Mouse (Mus musculus): Measurements from ENCODE around the gene Gm11127. TPM values are rescaled to one million over a fixed set of nuclear protein-coding genes. Genes with fewer than 3 reads are reported as not detected.
"Not testable (repeated sequence)": the region's sequence is repeated elsewhere in the genome, so short reads cannot be mapped to it uniquely, and the experiment has no call there.

The Gm11127 gene
- total RNA-seq (2021) = 1 to 10 TPM; 1.3 to 2.4 TPM
- long read RNA-seq, experiment 1, partial matches to known transcripts = 0 of 1 reads
- long read RNA-seq, experiment 1, other reads (novel, unspliced or antisense) = 1 of 1 reads
- long read RNA-seq, experiment 2 = 0 reads

DNA sequence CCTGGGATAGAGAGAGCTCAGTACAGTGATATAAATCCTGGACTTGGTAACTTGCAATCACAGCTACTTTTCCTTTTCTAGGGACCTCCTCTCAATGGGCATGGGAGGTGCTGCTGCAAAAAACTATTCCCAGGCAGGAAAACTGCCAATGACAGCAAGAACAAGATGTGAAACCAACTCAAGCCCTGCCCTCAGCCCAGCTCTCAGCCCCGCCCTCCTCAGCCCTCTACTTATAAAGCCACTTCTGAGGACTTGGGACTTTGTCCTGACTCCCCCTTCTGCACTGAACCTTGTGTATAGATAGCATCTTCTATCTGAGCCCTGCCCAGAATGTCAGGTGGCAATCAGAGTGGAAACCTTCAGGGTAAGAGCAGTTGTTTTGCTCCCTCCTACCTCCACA is at the start of gene Gm11127:
TSS of gene Gm11127 (minus strand) at position 10 of the 400 bp plus-strand sequence.
- DNase-seq = not testable (repeated sequence)

DNA sequence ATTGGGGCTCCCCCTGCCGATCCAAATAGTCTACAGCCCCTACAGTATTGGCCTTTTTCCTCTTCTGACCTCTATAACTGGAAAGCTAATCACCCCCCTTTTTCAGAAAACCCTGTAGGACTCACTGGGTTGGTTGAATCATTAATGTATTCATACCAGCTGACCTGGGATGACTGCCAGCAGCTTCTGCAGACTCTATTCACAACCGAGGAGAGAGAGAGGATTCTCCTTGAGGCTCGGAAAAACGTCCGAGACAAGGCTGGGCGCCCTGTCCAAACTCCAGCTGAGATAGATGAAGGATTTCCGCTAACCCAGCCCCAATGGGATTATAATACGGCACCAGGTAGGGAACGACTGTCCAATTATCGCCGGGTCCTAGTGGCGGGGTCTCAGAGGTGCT is 43.9 kb upstream of the Gm11127 start:
- DNase-seq = not testable (repeated sequence)

- not testable (repeated sequence) for DNase-seq
Measured at GRCm38 (mm10) chr17:36099603-36100002, 41.4 kb upstream of the Gm11127 start.

GRCm38 (mm10) chr17:36093936-36094335 is 35.8 kb upstream of the Gm11127 start:
- DNase-seq = no peak

DNA sequence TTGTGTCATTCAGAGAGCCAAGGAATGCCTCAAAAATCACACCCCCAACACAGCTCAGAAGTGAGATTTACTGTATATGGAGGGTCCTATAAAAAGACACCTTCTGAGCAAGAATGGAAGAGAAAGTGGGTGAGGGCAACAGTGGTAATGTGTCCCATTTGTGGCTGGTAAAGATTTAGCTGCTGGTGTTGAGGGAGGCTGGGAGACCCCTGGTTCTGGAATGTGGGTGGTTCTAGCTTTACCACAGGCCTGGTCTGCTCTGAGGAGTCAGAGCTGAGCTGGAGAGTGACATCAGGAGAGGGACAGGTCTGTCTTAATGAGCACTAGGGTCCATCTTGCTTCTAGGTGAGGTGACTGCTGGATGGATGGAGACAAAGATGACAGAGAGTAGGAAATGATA is 34.3 kb upstream of the Gm11127 start:
- DNase-seq = not testable (repeated sequence)

DNA sequence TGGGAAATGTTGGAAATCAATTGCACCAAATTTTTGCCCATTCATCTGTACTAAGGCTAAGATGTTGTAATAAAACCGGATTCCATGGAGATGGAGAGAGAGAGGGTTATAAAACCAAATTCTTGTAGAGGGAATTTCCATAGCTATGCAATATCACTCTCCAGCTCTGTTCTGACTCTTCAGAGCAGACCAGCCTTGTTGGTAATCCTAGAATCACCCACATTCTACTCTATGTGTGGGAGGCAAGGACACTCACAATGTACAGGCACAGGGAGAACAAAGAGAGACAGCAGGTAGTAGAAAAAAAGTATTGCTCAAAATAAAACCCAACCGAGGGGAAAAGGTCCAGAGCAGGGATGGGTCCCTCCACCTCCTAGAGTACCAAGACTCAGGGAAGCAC is 33.8 kb upstream of the Gm11127 start:
- not testable (repeated sequence) for DNase-seq

- DNase-seq = not testable (repeated sequence)
Measured at GRCm38 (mm10) chr17:36085976-36086375, 27.8 kb upstream of the Gm11127 start.

- DNase-seq = no peak
Measured at GRCm38 (mm10) chr17:36083870-36084451, 25.8 kb upstream of the Gm11127 start.

- DNase-seq = no peak
Measured at GRCm38 (mm10) chr17:36083266-36083869, 25.2 kb upstream of the Gm11127 start.

GRCm38 (mm10) chr17:36082519-36083232 is 24.5 kb upstream of the Gm11127 start:
- not testable (repeated sequence) for DNase-seq

- not testable (repeated sequence) for DNase-seq
Measured at GRCm38 (mm10) chr17:36081901-36082300, 23.7 kb upstream of the Gm11127 start.

DNA sequence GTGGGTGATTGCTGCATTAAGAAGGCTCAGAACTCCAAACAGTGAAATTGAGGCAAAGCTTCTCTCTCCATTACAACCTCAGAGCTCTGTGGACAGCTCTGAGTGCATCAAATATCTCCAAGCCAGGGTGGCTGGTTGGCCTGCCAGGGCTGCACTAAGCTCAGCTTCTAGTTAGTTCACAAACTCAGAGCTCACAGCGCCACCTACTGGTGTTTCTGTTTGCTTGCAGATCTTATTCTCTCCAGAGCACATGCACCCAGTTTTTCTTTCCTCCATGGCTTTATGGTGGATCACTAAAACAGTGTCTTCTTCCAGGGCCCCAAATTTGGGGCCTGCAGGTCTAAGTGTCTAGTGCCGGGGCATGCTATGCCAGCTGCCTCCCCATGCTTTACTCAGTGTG is 2.7 kb upstream of the Gm11127 start:
- peak; percentile 63 for DNase-seq

DNA sequence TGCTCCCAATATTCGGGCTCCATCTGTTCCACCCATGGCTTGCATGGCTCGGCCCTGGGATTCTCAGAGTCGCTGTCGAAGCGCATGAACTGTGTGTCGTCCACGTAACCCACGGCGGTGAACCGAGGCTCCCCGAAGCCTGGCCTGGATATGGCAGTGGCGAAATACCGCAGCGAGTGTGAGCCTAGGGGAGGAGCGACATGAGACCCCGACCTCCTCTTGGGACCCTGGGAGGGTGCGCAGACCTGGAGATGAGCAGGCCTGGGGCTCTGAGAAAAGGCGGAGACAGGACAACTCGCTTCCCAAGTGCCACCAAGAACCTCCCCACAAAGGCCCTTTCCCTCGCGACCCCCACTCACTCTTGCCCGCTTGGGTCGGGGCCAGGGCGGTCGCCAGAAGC is 244 bp downstream of the Gm11127 start:
- DNase-seq = not testable (repeated sequence)

DNA sequence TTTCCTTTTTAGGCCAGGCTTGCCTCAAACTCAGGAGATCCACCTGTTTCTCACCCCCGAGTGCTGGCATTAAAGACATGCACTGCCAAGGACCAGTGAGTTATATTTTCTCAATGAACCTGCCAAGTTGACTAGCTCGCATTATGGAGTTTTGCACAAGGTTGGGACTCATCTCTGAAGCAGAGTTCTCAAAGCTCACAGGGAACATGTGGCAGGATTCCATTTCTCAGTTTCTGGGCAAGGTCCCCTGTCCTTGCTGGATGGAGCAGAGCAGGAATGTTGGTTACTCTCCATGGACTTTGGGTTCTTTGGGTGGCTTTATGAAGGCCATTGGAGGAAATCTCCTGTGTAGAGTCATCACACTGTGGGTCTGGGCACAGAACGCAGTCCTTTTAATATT is 14.9 kb downstream of the Gm11127 start:
- no peak for DNase-seq

GRCm38 (mm10) chr17:36042610-36043169 is 15.5 kb downstream of the Gm11127 start, which contains the start of the genes H2-T22 and Gm6034:
TSS of gene H2-T22 (minus strand) at chr17:36042747.
TSS of gene Gm6034 (plus strand) at chr17:36042961.
- peak; percentile 71 for DNase-seq

- not testable (repeated sequence) for DNase-seq
Measured at GRCm38 (mm10) chr17:36042055-36042454, 16.1 kb downstream of the Gm11127 start.

GRCm38 (mm10) chr17:36040604-36041003 is 17.6 kb downstream of the Gm11127 start:
- DNase-seq = not testable (repeated sequence)

DNA sequence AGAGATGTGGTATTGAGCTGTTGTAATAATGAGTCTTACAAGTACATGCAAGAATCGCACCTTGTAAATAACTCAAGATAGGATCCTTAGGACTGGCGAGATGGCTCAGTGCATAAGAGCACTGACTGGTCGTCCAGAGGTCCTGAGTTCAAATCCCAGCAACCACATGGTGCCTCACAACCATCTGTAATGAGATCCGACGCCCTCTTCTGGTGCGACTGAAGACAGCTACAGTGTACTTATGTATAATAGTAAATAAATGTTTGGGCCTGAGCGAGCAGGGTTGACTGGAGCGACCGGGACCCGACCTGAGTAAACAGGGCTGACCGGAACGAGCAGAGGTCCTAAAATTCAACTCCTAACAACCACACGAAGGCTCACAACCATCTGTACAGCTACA is 22.0 kb downstream of the Gm11127 start:
- not testable (repeated sequence) for DNase-seq

DNA sequence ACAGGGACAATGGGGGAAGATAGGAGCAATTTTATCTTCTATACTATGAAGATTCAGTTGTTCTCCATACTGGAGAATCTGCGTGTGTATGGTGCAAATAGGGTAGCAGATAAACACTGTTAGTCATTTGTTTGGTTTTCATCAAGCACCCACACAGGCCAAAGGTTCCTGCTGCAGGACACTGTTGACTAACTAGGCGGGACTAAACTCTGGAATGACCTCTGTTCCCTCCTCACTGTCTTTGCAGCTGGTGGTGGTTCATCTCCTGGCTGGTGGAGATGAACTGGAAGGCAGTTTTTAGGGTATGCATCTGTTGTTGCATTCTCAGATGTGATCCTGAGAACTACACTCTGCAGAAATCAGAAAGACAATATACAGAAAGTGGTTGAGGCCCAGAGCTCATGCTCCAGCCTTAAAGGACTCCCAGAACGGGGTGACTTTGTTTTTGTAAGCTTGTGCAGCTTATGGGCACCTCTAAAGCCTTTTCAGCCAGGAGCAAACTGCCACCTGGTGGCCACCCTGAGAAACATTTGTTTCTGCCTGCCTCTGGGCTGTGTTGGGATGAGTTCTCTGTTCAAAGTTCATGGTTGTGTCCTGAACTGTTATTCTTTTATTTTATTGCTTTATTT is 23.0 kb downstream of the Gm11127 start:
- peak; percentile 29 for DNase-seq

- DNase-seq = not testable (repeated sequence)
Measured at GRCm38 (mm10) chr17:36034524-36034923, 23.6 kb downstream of the Gm11127 start.

DNA sequence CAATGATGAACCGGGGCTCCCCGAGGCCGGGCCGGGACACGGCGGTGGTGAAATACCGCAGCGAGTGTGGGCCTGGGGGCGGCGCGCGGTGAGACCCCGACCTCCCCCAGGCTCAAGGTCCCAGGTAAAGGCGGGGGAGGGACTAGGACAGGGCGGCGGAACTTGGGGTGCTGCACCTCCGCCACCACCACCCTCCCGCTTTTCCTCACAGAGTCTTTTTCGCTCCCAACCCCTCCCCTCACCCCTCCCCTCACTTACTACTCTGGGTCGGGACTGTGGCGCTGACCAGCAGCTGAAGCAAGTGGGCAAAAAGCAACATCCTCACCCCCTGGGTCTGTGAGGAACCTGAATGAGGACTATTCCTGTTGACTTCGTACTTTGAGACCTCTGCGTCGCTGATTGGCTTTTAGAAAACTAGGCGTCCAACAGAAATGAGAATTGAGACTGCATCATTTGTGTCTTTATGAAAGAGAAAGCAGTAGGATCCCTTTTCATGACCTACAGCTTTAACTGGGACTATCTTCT is 25.8 kb downstream of the Gm11127 start, which contains the start of gene H2-T23:
TSS of gene H2-T23 (minus strand) at position 505 of the 525 bp plus-strand sequence.
- peak; percentile 39 for DNase-seq
